Mouse (Mus musculus) midbrain, embryonic 14.5 days (tissue): ENCODE measurements around the gene Rab19. TPM values are rescaled to one million over a fixed set of nuclear protein-coding genes. Genes with fewer than 3 reads are reported as not detected.
"Not testable (repeated sequence)": the region's sequence is repeated elsewhere in the genome, so short reads cannot be mapped to it uniquely, and the experiment has no call there.

Experiments
- ATAC-seq: fragments of 200-750 bp; cut with Nextera tagmentation; 2 replicates; pipeline ENCODE4 v1.8.0; 2017; ENCODE audit warnings: moderate number of reproducible peaks, moderate library complexity; ENCODE audit not compliant: low FRiP score, low TSS enrichment
- DNase-seq: peaks from one replicate; pipeline ENCODE4 v3.0.0-alpha.2; 2015
- H3K27ac ChIP-seq: fragments of 300-500 bp; sonication (generic); replicated peaks from 2 replicates; pipeline ENCODE4 v1.5.1; 2014; ENCODE audit warnings: mild to moderate bottlenecking, low read depth, low read length, moderate library complexity
- H3K27me3 ChIP-seq: fragments of 300-500 bp; sonication (generic); 2 replicates; pipeline ENCODE4 v1.6.1; 2014; ENCODE audit warnings: low read length, control low read depth, mixed read lengths; ENCODE audit not compliant: control insufficient read depth, insufficient read depth
- H3K36me3 ChIP-seq: fragments of 300-500 bp; sonication (generic); 2 replicates; pipeline ENCODE4 v1.6.1; 2014; ENCODE audit warnings: low read length, control low read depth; ENCODE audit not compliant: control insufficient read depth, insufficient read depth
- H3K4me1 ChIP-seq: fragments of 300-500 bp; sonication (generic); 2 replicates; pipeline ENCODE4 v1.6.1; 2014; ENCODE audit warnings: mild to moderate bottlenecking, antibody characterized with exemption, low read length, control low read depth; ENCODE audit not compliant: control insufficient read depth, insufficient read depth
- H3K4me2 ChIP-seq: fragments of 300-500 bp; sonication (generic); 2 replicates; pipeline ENCODE4 v1.6.1; 2014; ENCODE audit warnings: mild to moderate bottlenecking, low read length, moderate library complexity
- H3K4me3 ChIP-seq: fragments of 300-500 bp; sonication (generic); replicated peaks from 2 replicates; pipeline ENCODE4 v1.5.1; 2014; ENCODE audit warnings: low read depth, low read length
- H3K9ac ChIP-seq: fragments of 300-500 bp; sonication (generic); replicated peaks from 2 replicates; pipeline ENCODE4 v1.6.1; 2014; ENCODE audit warnings: mild to moderate bottlenecking, low read length, moderate library complexity
- H3K9me3 ChIP-seq: fragments of 300-500 bp; sonication (generic); 2 replicates; pipeline ENCODE4 v1.6.1; 2016; ENCODE audit warnings: low read length, control low read depth, mixed read lengths; ENCODE audit not compliant: control insufficient read depth
- WGBS: fragments of 180-500 bp; shearing (Covaris S2); extraction: QIAGEN DNeasy Blood & Tissue Kit; methylation state at CpG from one replicate; pipeline ENCODE4 v1.1.7; 2014; 5-methylcytosine and 5-hydroxymethylcytosine counted together
- polyA plus RNA-seq: library from polyadenylated mRNA; unstranded; fragments of >200 nt; fragmentation: Nextera tagmentation; extraction: Ambion mirVana; gene quantifications from 2 replicates; pipeline ENCODE4 v1.2.1, GENCODE M21; 2014

Gene Rab19
- polyA plus RNA-seq, 1 experiment from 2014 or later = 0.17 TPM

DNA sequence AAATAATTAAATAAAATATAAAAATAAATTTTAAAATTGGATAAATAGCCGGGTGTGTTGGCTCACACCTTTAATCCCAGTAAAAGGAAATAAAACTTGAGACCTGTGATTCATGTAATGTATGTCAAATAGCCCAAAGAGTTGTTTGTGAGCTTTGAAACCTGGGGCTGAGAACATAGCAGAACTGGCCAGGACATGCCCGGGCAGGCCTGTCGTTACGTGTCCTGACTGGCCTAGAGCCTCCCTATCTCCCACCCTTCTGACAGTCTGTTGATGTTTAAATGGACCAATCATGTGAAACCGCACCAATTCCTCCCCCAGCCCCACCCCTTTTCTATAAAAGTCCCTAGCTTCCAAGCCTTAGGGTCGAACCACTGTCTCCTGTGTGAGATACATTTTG, 56.5 kb downstream of the Rab19 start:
- not testable (repeated sequence) for ATAC-seq, H3K36me3 ChIP-seq, DNase-seq, H3K4me3 ChIP-seq, H3K27me3 ChIP-seq, H3K9me3 ChIP-seq, H3K4me1 ChIP-seq, H3K9ac ChIP-seq, H3K4me2 ChIP-seq, H3K27ac ChIP-seq
- WGBS = 92% methylated on average over 6 of the region's 6 CpGs

Other genes with a start within 250 kb of the Rab19 start
- 6.4 and 10.7 TPM in 2 replicates for gene Kdm7a, start 174.4 kb upstream of the Rab19 start, polyA plus RNA-seq
- 58.4 and 69.3 TPM in 2 replicates for gene Slc37a3, start 3.5 kb upstream of the Rab19 start, polyA plus RNA-seq
- gene Mkrn1, start 39.3 kb downstream of the Rab19 start, polyA plus RNA-seq = 244 and 294 TPM in 2 replicates
- gene Dennd2a, start 176.7 kb downstream of the Rab19 start, polyA plus RNA-seq = 23.3 and 31.5 TPM in 2 replicates
- gene Adck2, start 192.7 kb downstream of the Rab19 start, polyA plus RNA-seq = 34.5 and 48.7 TPM in 2 replicates
- 0.58 TPM in 1 of 2 replicates, not detected in the other for gene Gm42420, start 204.6 kb downstream of the Rab19 start, polyA plus RNA-seq
- 404 and 530 TPM in 2 replicates for gene Ndufb2, start 211.4 kb downstream of the Rab19 start, polyA plus RNA-seq